Mouse (Mus musculus) thymus, postnatal 0 days (tissue): ENCODE measurements around the gene Six2. TPM values are rescaled to one million over a fixed set of nuclear protein-coding genes. Genes with fewer than 3 reads are reported as not detected.

Experiments
- DNase-seq: peaks from one replicate; pipeline ENCODE4 v3.0.0-alpha.2; 2015; ENCODE audit warnings: low spot score
- polyA plus RNA-seq: library from polyadenylated mRNA; unstranded; fragments of >200 nt; fragmentation: Nextera tagmentation; extraction: Ambion mirVana; gene quantifications from 2 replicates; pipeline ENCODE4 v1.2.1, GENCODE M21; 2015

The Six2 gene
- polyA plus RNA-seq: 4.7 and 5.4 TPM in 2 replicates

DNA sequence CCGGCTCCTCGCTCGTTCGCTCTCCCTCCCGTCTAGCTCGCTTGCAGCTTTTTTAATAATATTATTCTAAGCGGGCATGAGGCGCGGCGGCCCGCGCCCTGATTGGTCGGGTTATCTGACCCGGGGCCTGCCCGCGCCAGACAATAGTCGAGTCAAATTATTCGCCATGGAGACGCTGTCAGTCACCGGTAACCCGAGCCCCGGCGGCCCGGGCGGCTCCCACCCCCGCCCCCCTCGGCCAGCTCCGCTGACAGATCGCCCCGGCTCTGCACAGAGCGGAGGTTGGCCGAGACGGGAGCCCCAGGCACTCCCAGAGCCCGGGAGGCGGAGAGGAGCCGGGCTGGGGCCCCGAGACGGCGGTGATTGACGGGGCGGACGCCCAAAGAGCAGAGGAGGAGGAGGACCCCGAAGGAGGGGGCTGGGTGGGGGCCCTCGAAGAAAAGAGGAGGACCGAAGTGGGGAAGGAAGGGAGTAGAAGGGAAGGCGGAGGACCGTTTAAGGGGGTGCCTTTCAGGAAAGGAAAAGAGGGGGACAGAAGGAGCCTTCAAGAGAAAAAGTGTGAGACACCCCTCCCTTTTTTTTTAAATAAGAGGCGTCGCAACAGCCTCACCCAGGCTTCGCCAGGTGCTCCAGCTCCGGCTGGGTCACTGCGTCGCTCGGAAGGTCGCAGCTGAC, at the start of gene Six2:
Gene Six2, minus strand, starts transcription at position 39 of the 675 bp plus-strand sequence.
- DNase-seq: no peak

DNA sequence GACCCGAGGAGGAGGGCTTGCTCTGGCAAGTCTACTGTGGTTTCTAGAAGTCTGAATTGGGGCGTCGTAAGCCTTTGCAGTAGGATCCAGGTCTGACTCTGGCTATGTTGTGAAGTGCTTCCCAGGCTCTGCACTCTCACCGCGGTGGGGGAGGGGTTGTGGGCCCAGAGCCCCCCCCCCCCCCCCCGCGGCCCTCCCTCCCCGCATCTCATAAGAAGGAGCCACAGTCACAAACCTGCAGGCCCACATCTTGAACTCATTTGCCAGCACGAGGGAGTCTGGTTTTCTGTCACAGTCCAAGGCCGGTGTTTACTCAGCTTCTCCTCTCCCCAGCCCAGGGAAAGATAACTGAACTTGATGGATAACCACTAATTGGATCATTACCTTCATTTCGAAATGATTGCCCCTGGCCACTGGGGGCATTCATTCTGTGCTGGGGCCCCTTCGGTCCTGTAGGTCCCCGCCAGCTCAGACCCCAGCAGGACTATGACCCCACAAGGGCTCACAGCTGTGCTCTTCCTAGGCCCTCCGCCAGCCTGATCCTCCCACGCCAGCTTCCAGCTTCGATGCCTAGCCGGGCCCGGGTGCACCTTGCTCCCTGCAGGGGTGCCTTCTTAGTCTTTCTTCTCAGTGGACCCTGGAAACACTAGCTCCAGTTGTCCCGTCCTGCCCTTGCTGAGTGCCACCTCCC, 49.2 kb upstream of the Six2 start:
- no peak for DNase-seq

DNA sequence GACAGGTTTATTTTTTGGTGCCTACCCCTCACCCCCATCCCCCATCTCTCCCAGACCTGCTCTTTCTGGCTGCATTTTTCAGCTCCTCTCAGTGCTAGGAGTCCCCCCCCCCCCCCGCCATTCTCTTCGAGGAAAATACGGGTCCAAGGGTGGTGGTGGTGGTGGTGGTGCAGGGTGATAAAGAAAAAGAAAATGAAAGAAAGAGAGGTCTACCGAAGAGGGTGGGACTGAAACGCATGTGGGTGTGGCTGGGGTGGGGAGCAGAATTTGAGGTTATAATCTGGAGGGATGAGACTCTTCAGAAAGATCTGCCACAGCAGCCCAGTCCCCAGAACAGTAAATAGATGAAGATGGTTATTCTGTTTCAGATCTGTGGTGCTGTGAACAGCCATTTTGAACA, 43.3 kb upstream of the Six2 start:
- no peak for DNase-seq

- DNase-seq: no peak
These were observed 42.3 kb upstream of the Six2 start for GRCm38 (mm10) chr17:85730231-85731015.

GRCm38 (mm10) chr17:85728071-85728718, 40.1 kb upstream of the Six2 start:
- no peak for DNase-seq

DNA sequence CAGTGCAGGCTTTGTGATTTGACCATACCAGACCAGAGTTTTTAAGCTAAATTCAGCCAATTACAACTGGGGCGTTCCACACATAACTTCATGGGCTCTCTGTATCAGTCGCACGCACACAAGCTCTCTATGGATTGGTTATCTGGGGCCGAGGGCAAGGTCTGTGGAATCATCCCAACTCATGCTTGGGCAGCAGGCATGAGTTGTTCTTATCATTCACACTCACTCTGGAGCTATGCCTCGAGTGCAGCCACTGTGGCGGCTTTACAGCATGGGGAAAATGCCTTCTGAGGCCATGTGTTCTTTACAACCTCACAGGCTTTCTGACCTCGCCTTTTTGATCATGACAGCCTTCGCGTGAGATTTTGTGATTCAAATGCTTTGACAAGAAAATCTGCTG, 37.9 kb upstream of the Six2 start:
- DNase-seq: no peak

DNA sequence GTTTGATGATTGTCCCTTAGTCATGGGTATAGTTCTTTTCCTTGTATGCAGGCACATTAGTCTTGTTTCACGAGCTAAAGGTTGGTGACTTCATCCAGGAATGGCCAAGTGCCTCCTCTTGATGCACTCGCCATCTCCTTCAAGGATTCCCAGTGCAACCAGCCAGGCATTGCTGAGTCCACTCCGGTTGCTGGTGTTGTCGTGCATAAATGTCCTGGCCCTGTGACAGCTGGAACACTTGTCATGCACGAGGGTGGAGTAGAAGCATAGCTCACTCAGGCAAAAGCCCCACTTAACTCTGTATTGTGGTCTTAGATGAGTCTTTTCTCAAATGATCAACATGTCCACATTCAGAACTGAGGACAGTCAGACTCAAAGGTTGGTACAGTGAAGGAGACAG, 35.1 kb upstream of the Six2 start:
- DNase-seq: no peak

GRCm38 (mm10) chr17:85717266-85717665, 29.2 kb upstream of the Six2 start:
- DNase-seq: no peak

GRCm38 (mm10) chr17:85715784-85716183, 27.7 kb upstream of the Six2 start:
- DNase-seq: no peak

DNA sequence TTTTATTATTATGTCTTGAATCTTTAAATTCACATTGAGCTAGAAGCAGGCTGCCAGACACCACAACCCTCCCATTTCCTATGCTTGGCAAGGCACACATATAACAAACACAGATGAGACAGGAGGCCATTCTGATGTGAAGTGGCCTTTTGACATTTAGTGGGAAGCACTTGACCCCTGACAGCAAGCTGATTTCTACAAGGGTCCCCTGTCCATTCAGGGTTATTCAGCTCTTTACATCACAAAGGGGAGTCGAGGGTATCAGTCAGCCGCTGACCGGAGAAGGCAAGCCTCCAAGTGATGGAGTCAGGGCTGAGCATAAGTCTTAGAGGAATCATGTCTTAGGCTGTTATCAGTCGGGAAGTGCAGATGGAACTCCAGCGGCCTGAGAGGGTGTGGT, 26.3 kb upstream of the Six2 start:
- no peak for DNase-seq

- DNase-seq: no peak
These were observed 24.8 kb upstream of the Six2 start for GRCm38 (mm10) chr17:85712874-85713273.

DNA sequence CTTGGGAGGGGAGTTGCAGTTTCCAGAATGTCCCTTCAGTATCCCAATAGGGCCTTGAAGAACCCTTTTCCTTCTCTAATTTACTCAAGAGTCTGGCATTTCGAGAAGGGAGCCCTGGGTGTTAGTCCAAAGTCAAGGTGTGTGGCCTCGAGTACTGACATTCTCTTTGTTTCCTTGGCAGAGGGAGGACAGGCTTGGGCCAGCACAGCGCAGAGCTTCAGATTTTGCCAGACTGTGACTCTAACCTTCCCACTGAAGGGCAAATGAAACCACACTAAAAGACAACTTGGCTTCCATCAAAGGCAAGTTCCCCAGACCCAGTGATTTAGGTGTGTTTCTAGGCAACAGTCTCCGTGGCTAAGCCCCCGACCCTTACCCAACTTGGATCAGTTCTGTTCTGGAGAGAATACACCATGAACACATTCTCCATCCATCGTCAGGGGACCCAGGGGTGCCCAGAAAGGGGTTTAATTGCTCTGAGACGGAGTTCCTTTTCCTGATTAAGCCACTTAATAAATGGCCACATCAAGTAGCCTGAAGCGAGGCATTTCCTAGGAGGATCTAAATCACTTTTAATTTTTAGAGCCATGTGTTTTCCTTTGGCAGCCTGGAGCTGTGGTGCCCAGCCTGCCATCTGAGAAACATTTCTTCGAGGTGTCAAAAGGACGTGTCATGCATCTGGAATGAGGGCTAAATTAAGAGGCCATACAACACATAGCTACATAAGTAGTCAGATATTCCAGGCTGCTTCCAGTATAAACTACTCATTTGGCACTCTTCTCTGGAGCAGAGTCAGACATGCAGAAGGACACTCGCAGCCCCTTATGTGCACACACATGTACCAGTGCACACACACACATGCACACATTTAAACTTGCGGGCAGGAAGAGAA, 16.5 kb upstream of the Six2 start:
- no peak for DNase-seq

DNA sequence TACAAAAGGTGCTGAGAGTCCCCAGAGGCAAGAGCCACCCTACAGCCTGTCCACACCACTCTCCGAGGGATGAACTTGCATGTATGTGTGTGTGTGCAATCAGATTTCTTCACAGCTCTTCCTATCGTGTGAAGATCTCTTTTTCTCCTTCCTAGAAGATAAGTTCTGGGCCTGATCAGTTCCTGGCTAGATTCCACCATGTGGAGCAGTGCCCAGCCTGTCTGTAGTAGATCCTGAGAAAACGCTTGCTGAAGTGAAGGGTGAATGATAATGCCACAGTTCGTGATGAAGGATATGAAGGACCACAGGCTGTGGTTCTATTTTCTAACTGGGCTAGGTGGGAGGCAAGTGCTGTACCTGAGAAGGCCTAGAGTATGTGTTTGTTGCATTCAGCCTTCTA, 12.0 kb upstream of the Six2 start:
- no peak for DNase-seq

DNA sequence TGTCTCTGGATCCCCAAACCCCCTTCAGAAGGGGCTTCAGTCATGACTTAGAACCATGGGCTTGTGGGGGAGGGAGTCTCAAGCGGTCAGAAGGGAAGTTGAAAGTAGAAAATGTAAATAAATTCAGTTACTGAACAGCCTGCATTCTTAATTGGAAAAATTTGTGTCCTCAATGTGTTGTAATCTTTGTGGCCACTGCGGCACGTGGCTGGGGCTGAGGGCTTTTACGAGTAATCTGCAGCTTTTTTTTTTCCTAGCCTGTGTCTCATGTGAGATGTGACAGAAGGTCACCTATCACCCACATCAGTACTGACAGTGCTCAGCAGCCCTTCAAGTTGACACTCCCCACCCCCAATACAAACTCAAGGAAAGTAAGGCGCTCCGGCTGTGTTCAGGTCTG, 10.6 kb upstream of the Six2 start:
- DNase-seq: no peak

- no peak for DNase-seq
These were observed 9.9 kb upstream of the Six2 start for GRCm38 (mm10) chr17:85697976-85698375.

DNA sequence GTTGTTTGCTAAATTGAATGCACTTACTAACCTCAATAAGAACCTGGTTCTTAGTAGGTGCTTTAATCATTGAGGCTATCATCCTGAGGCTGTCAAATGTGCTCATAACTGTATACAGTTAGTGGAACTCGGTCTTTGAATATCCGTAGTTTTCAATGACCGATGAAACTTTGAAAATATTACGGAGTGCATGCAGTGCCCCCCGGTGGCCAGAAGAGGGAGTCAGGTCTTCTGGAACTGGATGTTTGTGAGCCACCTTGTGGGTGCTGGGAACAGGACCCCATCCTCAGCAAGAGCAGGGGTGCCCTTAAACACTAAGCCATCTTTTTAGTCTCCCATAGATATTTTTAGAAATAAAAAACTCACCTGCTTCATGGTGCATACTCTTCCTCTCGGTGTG, 6.4 kb upstream of the Six2 start:
- no peak for DNase-seq

- no peak for DNase-seq
These were observed 5.0 kb upstream of the Six2 start for GRCm38 (mm10) chr17:85693101-85693500.

- no peak for DNase-seq
These were observed 4.5 kb upstream of the Six2 start for GRCm38 (mm10) chr17:85692594-85692993.

DNA sequence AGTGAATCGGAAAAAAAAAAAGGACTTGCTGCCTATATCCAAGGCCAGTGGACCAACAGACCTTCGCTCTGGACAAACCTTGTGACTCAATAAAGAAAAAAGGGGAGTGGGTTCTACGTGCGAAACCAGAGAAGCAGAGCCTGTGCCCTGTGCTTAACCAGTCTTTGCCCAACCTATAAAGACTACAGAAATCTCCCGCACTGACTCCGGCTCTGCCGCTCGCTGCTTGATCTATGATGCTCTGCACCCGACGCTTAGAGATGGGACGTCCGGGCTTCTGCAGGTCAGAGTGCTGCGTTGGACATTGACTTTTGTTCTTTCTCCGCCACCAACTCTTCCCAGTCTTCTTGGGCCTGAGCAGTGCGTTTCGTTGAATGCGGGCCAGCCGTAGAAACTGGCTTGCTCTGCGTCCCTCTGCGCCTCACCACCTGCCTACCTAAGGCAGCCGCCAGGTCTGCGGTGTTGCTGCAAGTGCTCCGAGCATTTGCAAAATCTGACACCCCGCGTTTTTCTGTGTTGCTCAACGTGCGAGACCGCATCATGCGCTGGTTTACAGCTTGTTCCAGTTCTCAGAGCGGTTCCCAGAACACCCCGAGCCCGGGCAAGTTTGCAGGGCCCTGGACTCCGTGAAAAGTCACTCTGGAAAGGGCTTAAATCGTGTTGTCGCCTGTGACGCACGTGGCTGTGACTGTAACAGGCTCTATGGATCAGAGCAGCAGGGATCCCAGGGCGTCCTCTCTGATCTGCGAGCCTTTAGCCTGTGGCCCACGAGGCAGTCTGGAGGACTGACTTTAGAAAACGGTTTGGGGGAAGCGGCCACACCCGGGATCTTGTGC, 3.8 kb upstream of the Six2 start:
- DNase-seq: no peak

DNA sequence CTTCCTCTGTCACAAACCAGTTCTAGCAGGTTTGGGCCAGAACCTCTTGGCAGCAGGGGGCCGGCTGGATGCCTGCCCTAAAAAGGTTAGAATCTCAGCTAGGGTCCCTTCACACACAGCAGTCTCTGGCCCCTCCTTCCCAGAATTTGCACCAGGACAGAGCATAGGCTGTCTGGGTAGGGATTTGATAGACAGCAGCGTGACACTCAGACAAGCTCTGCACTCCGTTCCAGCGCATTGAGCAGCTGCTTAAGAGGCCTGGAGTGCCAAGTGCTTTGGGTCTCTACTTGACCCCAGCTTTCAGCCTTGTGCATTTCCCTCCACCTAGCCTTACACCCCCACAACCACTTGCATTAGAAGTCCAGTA, 2.9 kb upstream of the Six2 start:
- DNase-seq: no peak
